Mouse (Mus musculus): ENCODE results near the gene Tomm40.
"Not testable (repeated sequence)": the region's sequence is repeated elsewhere in the genome, so short reads cannot be mapped to it uniquely, and the experiment has no call there.

Gene Tomm40

DNA sequence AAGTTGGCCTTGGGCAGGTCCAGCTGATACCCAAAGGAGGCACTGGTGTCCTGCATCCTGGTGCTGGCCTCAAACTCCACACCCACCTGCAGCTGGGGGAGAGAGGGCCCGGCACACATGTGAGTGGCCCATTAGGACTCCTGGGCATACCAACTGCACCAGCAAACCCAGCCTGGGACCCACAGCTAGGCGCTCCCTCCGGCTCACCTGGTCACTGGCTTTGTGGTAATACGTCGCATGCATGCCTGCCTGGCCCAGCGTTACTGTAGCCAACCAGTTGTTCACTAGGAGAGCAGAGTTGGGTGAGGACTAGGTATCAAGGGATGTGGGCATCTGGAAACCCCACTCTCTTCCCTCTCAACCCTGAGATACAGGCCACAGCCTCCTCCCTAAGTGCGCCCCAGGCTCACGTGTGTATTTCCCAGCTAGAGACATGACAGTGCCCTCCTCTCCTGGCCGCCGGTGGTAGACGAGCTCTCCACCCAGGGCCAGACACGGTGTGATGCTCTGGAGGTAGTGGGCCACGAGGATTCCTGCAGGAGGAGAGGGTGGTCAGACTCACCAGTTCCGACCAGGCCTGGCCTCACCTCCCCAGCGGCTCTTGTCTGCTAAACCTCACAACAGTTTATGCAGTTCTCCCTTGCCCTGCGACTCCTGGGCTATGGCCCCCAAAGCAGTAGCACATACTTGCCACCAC, 12.2 kb downstream of the Tomm40 start:
- no peak for DNase-seq

DNA sequence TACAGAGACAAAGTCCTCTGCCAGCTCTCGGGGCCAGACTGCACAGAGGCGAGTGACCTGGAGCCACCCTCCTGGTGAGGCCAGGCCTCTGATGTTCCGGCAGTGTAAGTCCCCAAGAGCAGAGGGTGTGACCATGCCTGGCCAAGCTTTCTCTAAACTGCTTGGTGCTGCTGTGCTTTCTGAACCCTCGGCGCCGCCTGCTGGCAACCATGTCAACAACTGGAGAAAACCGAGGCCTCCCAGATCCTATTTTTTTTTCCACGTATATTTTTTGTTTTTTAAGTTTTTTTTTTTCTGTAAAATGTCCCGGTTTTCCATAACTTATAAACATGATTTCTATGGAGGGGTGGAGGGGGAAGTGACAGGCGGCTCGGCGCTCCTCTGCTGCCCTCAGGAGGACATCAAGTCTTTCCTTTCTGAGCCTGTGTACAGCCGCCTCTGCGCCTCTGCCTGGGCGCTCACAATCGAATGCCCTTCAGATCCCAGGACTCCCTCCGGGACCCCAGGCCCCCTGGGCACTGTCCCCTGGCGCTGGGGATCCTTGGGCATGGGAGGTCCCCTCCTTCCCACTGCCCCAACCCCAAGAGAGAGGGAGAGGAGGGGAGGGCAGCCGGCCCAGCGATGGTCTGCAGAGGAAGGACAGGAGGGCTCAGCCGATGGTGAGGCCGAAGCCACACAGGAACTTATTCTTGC, 14.0 kb downstream of the Tomm40 start:
- peak; percentile 85 for DNase-seq

DNA sequence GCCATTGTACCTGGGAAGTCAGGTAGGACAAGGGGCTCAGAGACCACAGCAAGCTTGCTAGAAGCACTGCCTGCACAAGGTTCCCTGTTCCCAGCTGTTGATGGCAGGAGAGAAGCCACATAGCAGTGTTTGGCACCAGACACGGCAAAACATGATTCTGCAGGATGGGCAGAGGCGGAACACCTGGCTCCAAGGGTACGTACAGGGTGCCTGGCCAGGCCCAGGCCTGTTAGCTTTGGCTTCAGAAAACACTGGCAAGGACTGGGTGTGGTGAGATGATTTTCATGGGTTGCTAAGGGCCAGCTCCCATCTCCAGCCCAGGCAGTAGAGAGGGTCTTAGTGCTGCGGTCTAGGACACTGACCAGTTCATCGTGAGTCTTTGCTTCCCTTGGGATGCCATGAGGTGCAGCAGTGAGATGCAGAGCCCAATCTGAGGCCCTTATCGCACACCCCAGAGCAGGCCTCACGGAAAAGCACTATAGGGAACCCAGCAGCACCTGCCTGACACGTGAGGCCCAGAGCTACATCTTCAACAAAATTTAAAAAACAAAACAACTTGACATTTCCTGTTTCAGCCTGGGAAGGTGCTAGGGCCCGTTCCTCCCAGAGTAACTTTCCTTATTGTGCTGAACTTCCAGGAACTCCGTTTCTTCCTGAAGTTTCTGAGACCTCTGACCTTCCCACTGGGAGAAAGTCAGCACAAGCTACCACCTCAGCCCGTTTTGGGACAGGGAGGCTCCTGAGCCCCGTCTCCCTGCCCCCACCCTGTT, 14.8 kb downstream of the Tomm40 start:
- no peak for DNase-seq

DNA sequence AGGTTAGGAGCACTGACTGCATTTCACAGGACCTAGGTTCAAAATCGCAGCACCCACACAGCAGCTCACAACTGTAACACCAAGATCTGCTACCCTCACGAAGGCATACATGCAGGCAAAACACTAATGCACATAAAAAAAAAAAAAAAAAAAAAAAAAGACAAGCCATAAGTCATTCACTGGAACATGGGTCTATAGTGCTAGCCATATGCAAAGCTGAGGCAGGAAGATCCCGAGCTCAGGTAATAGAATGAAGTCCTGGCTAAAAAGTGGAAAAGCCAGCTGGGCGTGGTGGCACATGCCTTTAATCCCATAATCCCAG, 15.4 kb downstream of the Tomm40 start:
- no peak for DNase-seq

DNA sequence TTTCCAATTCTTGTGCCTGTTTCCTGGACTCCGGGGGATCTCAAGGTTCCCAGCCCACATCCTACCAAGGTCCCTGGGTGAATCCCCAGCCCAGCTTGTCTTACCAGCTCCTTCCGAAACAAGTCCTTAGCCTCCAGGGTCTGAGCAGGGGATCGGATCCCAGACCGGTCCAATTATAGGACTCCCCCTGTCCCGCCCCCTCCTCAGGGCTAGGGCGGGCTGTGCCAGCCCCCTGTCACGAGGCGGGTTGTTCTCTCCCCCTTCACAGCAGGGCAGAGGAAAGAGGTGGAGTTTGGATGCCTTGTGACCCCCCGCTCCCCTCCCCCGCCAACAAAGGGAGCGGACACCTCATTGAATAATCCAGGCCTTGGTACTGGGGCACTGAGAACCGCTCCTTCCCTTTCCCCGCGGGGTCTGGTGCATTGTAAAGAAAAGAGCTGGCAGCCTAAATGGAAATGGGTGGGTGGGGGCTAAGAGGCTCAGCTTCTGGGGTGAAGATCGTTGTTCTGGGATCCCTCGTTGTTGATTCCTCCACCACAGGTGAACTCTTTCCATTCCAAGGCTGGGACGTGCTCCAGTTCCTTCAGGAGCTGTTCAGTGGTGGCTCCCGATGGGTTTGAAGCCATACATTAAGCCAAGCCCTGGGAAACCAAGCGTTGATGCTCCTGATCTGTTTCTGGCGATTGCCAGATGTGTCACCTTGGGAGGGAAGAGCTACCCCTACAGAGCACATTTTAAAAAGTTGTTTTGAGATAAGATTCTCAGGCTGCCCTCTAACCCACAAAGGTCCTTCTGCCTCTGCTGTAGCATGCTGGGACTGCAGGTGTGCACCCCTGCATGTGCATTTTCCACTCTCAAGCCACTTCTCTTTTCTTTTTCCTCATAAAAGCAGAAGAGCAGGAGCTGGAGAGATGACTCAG, 16.1 kb downstream of the Tomm40 start, which contains the start of gene Apoe:
Gene Apoe, minus strand, starts transcription at position 282 of the 920 bp plus-strand sequence.
- peak; percentile 55 to 79 for DNase-seq

DNA sequence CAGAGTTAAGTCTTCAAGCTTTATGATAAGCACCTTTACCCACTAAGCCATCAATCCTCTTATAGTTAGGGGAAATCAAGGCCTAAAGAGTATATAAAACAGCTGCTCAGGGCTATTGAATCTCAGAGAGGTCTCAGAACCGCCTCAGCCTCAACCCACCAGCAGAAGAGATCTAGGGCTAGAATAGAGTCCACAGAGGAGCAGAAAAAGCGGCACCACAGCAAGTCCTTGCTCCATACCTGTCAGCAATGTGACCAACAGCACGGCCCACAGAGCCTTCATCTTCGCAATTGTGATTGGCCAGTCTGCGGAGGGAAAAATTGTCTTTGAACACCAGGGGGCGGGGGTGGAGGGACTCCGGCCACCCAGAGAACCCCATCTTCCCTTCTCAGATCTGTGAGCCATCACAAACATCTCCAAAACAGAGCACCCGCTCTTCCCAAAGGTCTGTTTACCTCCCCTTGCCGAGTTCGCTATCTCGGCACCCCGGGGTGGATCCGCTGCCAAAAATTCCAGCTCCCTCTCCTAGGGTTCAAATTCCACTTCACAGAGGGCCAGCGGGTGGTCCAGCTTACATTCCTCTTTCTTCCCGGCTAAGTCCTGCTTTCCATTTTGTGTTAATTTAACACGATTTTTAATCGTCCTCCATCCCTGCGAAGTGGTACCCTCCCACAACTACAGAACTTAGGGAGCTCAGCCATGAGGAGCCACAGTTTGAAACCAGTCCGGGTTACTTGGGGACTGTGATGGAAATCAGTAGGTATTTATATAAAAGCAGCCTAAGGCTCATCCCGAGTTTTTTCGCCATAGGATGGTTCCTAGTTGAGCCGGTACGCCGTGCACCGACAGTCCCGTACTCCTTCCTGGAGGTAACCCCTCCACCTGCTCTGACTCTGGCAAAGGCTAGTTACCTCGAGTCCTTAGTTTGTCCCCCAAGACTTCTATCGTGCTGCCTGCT, 17.0 kb downstream of the Tomm40 start:
- peak in 1 of 2 experiments; percentile 46 for DNase-seq

DNA sequence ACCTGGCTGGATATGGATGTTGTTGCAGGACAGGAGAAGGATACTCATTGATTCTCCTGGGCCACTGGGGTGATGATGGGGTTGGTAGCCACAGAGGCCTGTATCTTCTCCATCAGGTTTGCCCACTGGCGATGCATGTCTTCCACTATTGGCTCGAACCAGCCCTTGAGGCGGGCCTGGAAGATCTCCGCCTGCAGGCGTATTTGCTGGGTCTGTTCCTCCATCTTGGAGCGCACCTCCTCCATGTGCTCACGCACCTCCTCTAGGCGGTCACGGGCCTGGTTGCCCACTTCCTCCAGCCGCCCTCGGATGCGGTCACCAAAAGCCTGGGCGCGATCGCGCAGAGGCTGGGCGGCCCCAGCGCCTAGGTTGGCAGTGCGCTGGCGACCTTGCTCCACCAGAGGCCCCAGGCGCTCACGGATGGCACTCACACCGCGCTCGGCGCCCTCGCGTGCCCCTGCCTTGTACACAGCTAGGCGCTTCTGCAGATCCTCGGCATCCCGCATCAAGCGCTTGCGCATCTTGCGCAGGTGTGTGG, 18.8 kb downstream of the Tomm40 start:
- DNase-seq: no peak

DNA sequence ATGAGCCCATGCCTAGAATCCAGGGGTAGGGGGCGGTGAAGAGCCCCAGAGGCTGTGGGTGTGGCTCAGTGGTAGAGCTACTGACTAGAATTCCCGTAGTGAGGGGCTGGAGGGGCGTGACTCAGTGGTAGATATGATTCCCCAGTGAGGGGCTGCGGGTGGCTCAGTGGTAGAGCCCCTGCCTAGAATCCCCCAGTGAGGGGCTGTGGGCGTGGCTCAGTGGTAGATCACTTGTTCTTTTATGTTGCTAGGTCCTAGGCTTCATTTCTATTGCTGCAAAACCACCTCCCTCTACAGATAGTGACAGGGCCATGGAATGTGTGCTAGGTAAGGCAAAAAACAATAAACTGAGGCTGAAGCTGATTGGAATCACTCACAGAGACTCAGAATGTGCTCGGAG, 19.4 kb downstream of the Tomm40 start:
- DNase-seq: no peak

DNA sequence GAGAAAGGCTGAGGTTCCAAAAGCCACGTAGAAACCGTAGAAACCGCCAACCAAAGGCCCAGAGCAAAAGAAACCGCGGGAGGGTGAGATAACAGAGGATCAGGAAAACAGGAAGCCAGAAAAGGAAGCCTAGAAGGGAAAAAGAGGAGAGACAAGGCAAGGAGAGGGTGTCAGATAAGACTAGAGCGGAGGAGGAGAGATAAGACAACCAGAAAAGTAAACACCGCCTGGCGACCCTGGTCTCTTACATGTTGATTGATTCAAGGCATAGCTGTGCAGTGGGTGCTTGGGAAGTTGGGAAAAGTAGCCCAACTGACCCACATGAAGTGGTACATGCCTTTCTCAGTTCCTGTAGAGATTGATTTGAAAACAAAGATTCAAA, 20.0 kb downstream of the Tomm40 start:
- DNase-seq: no peak

DNA sequence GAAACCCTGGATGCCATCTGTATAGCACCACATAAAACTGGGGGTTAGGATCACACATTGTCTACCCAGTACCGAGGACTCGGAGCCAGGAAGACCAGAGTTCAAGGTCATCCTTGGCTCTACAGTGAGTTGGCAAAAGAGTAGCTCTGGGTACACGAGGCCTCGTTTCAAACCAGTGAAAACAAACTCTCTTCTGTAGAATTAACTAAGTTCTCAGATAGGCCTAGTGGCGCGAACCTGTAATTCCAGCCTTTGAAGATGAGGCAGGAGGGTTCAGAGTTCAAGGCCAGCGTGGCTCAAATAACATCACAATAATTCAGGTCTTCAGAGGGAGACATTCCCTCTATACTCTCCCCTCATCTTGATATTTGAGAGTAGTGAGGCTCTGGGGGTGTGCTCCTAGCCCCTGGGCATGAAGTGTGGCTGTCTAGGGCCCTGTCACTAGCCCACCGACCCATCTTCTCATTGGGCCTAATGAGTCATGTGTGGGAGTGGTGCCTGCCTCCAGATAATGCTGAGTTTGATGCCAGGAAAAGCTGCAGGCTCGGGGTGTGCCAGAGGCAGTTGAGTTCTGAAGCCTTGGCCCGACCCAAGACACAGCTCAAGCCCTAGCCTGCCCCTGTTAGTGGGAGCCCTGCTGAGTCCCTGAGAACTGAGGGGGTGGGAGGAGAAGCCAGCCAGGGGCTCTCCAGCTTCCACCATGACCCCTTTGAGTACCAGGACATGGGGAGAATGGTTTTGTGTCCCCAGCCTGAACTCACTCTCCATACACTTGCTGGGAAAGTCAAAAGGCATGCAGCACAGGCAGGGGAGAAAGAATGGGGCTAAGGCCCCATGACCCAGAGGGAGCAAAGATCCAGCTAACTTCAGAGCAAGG, 20.7 kb downstream of the Tomm40 start:
- DNase-seq: no peak

DNA sequence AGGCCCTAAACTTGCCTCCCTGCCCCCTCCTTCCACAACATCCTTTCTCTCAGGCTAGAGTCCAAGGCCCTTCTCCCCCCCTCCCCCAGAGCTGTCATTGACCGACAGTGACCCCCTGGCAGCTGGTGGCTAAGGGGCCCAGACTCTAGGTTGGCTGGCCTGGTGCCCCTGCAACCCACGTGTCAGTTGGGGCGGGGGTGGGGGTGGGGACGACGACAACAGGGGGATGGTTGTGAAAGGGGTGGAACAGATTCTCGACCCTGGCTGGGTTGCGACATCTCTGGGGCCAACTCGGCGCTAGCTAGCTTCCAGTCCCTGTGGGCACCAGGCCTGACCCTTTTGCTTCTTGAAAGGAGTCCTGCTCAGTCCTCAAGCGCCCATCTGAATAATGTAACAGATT, 21.8 kb downstream of the Tomm40 start:
- peak; percentile 79 to 91 for DNase-seq

DNA sequence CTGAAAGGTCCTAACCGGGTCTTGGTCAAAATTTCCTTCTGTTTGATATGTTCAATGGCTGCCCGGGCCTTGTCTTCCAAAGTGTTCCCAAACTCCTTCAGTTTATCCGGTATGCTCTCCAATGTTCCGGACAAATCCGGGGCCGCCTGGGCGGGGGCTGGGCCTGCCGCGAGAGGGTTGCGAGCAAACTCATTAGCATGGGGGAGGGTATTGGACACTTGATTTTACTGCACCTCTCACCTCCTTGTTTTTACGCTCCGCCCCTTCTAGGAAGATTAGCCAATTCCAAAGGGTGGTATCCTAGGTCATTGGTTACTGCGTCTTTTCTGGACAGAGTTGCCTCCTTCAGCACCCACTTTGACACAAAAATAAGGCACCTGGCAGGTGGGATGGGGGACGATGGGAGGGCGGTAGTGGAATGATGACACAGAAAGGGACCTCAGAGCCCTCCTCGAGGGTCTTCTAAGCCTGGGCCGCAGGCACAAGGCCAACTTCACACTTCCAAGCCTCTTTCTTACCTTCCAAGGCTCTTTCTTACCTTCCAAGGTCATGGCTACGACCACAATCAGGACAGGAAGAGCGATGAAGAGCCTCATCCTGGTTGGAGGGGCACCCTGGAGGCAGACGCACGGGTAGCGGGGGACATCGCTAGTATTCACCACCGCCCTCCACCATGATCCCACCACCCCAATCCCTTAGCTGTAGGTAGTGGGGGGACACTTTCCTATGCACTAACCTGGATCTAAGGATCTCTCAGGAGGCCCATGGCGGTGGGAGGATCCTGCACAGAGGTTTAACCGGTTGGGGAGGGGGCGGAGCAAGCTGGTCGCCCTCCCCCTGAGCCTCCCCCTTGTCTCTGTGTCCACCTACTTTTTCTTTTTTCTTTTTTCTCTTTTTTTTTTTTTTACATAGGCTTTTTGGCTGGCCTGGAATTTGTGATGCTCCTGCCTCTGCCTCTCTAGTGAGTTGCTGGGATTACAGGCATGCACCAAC, 23.1 kb downstream of the Tomm40 start, which contains the start of gene Apoc1:
Gene Apoc1, minus strand, starts transcription at position 788 of the 993 bp plus-strand sequence.
- DNase-seq: peak; percentile 70 to 85

DNA sequence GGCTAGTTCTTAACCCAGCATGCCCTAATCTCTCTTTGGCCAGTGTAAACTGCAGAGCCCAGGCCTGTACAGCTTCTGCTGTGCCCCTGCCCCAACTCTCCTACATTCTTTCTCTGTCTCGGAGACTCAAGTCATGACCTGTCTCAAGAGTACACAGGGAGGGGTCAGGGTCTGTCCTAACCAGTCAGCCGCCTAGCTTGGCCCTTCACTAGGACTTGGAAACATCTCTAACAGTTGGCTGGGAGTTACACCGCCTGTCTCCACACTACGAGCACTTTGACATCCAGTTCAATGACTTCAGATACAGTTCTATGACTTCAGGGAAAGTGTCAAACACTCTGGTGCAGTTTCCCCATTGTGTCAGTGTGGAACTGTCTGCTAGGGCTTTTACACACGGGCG, 23.8 kb downstream of the Tomm40 start:
- DNase-seq: no peak

DNA sequence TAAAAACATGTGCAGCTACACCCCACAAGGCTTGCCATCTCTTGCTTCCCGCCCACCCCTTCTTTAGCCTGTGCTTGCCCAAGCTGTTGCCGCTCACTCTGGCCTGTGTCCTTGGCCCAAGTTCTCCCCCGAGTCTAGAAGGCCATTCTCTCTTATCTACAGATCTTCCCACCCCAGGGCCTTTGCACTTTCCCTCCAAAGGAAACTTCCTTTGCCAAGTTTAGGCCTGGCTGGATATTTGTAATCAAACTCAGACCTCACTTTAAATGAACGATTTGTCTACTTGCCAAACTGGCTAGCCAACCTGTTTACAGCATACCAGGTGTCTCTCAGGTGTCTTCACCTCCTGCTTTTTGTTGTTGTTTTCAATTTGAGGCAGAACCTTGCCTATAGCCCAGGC, 24.4 kb downstream of the Tomm40 start:
- no peak for DNase-seq

DNA sequence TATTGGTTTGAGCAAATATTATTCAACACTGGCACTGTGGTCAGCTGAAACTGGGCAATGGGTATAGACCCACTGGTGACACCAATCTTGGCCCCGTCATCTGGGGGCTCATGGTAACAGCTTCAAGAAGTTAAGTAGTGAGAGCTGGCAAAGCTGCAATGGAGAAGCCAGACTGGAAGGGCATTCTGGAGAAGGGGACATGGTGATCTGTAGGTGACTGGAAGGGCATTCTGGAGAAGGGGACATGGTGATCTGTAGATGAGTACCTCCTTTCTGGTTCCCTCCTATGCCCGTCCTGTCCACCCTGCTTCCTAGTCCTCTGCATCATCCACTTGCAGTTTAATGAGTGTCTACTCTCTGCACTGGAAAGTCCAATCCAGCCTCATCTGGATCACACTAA, 26.6 kb downstream of the Tomm40 start:
- no peak for DNase-seq

DNA sequence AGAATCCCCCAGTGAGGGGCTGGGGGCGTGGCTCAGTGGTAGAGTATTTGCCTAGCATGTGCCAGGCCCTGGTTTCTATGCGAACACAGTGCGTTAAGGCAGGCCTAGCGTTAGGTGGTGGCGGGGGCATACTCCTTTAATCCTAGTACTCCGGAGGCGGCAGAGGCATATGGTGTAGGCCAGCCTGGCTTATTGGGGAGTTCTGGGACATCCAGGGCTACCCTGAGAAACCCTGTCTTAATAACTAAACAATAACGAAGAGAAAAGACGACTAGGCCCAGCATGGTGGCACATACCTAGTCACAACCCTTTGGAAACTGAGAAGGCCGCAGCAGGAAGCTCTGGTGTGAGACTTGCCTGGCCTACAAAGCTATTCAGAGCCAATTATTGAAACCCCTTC, 27.1 kb downstream of the Tomm40 start:
- no peak for DNase-seq

DNA sequence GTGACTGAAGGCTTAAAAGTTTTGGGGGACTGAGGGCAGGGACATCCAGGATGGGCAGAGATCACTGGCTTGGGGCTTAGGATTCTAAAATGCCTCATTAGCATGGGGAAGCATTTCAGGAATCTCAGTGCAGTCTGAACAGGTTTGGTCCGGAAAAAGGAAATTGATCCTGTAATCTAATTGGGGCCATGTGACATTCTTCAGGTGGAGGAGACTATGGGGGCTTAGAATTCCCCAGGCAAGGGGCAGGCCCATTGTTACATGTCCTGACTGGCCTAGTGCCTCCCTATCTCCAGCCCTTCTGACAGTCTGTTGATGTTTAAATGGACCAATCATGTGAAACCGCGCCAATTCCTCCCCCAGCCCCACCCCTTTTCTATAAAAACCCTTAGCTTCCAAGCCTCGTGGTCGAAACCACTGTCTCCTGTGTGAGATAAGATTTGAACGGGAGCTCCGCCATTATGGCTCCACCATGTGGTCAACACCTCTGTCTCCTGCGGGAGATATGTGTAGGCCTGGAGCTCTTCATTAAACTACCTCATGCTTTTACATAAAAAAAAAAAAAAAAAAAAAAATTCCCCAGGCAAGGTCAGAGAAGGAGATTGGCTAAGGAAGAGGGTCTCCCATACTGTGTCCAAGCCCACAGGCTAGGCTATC, 28.2 kb downstream of the Tomm40 start:
- DNase-seq: not testable (repeated sequence)

DNA sequence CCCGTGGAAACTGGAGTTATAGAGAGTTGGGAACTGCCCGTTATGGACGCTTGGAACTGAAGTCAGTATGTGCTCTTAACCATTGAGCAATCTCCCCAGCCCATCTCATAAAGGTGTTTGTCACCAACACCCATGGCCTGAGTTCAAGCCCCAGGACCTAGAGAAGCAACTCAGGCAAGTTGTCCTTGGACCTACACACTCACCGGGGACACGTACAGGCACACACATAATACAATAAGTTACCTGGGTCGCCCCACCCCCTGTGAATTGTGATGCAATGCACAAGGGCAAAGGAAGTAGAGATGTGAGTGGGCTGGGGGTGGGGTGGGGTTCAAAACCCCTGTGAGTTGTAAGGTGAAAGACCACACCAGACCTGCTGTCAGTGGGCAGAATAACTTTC, 28.7 kb downstream of the Tomm40 start:
- no peak for DNase-seq

Measured in lung, postnatal 4 days (tissue).